Mouse (Mus musculus): Measurements from ENCODE around the gene Rho.

GRCm38 (mm10) chr6:115927292-115928242 lies 4.0 kb upstream of the Rho start:
- TF ChIP-seq POLR2A (IDR thresholded peaks at IDR 0.05; ENCODE audit: insufficient read length, low read depth) (no peak), POLR2AphosphoS2 (IDR thresholded peaks at IDR 0.05; ENCODE audit: insufficient read length, low read depth) (no peak), MAX (IDR thresholded peaks at IDR 0.05; ENCODE audit: low read depth) (no peak), SRF (IDR thresholded peaks at IDR 0.05; ENCODE audit: control insufficient read depth, insufficient read length, low read depth) (no peak), TCF12 (IDR thresholded peaks at IDR 0.05; ENCODE audit: insufficient read depth, poor library complexity, severe bottlenecking) (no peak), USF1 (IDR thresholded peaks at IDR 0.05; ENCODE audit: low read depth) (no peak), REST (IDR thresholded peaks at IDR 0.05; ENCODE audit: insufficient read depth, insufficient read length) (no peak), MYOG (IDR thresholded peaks at IDR 0.05; ENCODE audit: control insufficient read depth in 1 of 3, insufficient read depth in 1 of 3, insufficient read length in 2 of 3, low read depth in 2 of 3) (no peak), CEBPB (IDR thresholded peaks at IDR 0.05; ENCODE audit: insufficient read depth, poor library complexity, severe bottlenecking) (no peak)
